Mouse (Mus musculus) heart, postnatal 25 days (tissue): ENCODE measurements around the gene Mmp20. TPM values are rescaled to one million over a fixed set of nuclear protein-coding genes. Genes with fewer than 3 reads are reported as not detected.
A peak's percentile ranks its signal among the peaks of the same experiment; 100 is the strongest.

Experiments used
- DNase-seq: peaks from one replicate; pipeline ENCODE4 v3.0.0; 2022; ENCODE audit warnings: low spot score
- intact Hi-C: fragments of 180-260 bp; cut with DNase I; formaldehyde crosslinking; loops from one replicate; pipeline ENCODE4 v1.15.1; 2025
- total RNA-seq, 2 experiments: library from RNA; stranded (reverse); gene quantifications; 2 replicates each; pipeline ENCODE4 v1.2.3; 2021

Mmp20 gene
- not detected for total RNA-seq

DNA sequence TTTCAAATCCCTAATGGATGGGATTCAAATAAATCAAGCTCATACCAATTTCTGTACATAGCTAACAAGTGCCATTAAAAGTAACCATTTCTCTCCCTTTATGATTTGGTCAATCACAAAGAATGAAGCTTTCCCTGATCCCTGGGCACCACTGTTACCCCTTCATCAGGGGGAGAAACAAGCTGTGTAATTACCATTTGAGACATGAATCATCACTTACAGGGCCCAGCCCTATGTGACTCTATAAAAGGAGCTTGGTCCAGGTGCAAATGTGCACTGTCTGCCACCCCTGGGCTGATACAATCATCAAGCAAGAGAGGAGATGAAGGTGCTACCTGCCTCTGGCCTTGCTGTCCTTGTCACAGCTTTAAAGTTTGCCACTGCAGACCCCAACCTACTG is at the start of gene Mmp20:
Gene Mmp20 (plus strand): TSS at position 301 of the 400 bp plus-strand sequence.
- intact Hi-C loops = no loop called here
- DNase-seq = no peak

DNA sequence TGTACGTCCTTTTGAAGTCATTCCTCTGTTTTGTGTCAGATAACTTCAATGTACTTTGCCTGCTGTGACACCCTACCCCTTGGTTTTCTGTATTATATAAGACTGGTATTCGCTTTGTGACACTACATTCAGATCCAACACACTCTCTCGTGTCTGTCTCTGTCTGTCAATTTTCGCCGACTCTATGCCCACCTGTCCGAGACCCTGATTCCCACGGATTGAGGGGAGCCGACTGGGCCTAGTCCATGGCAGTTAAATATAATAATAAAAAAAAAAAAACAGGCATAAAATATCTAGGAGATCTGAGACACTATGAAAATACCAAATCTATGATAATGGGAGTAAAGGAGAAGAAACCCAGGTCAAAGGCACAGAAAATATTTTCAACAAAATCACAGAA is 38.0 kb upstream of the Mmp20 start:
- no peak for DNase-seq
- intact Hi-C loops = no loop called here

DNA sequence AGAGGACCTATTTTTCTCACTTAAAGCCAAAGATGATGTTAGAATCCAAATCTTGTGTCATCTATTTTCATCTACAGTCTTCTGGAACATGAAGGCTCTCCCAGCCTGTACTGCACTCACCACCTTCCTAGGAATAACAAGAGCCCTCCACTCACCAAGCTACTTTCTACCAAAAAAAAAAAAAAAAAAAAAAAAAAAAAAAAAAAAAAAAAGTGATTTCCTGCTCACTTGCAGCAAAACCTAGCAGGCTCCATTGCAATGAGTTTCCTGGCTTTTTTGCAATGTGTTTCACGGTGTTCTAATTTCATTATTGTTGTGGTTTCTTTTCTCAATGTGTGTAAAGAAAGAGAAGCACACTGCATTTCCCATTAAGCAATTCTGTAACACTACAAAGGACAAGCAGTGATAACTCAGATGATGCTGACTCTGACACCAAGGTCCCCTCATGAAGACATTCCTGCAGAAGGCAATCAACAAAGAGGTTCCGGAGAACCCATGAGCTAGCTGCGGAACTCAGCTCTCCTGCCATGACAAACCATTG is 34.7 kb upstream of the Mmp20 start:
- intact Hi-C loops = no loop called here
- no peak for DNase-seq

DNA sequence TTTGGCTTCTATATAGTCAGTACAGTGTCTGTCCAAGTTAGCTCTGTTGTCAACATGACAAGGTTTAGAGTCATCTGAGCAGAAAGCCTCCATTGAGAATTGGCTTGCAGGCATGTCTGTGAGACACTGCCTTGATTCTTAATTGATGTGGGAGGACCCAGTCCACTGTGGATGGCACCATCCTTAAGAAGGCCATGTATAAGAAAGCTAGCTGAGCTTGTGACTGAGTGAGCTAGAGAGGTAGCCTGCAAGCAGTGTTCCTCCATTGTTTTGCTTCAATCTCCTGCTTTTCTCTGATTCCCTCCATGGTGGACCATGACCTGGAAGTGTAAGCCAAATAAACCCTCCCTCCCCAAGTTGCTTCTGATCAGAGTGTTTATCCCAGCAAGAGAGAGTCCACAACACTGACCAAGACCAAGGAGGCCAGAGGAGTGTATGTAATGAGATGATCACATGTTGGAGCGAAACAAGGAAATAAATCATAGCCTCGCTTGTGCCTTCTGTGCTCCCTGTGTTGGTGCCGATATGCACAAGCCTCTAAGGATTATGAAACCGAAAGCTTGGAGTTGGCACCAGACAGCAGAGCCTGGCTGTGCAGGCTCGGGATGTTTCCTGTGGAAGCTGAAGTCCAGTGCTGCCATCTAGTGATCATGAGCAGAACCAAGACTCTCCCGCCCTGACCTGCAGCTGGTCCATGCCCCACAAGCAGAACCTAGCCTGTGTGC is 33.1 kb upstream of the Mmp20 start:
- peak; percentile 73 for DNase-seq
- intact Hi-C loops = loop anchor here (1.0 to 5.0 kb wide), 3 partner anchors 41 to 543 kb away; no protein-coding TSS in a partner anchor

DNA sequence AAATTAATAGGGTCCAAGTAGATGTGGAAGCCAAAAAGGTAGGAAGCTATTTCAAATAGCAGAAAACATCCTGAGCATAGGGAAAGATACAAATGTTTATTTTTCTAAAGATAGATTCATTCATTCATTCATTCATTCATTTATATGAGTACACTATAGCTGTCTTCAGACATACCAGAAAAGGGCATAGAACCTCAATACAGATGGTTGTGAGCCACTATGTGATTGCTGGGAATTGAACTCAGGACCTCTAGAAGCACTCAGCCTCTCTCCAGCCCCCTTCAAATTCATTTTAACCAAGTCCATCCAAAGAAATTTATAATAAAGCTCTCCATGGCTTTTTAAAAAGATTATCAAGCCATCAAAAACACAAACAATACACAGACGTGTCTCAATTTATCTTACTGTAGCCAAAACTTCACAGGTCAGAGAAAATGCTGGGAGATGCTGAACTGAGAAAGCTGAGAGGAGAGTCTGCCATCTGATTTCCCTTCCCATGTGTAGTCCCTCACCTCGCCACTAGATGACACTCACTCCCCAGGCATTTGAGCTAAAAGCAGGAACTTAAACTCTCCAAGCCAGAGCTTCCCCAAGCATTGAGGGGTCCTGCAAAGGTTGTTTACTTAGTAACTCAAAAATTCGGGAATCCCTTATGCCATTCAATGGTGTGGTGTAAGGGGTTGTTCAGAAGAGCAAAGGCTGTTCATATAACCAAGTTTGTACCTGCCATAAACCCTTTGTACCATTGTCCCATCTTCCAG is 24.9 kb upstream of the Mmp20 start:
- intact Hi-C loops = loop anchor here (2.0 to 10.0 kb wide), 5 partner anchors 109 to 1772 kb away; no protein-coding TSS in a partner anchor
- no peak for DNase-seq

DNA sequence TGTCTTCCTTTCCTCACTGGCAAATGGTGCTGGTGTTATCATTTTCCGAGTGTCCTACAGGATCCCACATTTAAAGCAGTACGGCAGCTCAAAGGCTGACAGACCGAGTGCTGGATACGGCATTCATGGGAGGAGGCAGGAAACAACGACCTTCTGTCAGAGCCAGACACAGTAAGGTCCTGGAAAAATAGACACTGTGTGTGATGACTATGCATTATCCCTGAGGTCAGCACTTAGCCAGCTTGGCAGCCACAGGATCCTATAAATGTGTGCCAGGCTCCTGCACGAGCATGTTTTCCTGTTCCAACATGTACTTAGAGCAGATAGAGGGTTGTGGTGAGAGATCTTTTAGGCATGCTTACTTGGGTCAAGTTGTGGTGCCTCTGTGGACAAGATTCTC is 24.0 kb upstream of the Mmp20 start:
- intact Hi-C loops = loop anchor here (5.0 to 10.0 kb wide), 3 partner anchors 108 to 1771 kb away; no protein-coding TSS in a partner anchor
- DNase-seq = no peak

DNA sequence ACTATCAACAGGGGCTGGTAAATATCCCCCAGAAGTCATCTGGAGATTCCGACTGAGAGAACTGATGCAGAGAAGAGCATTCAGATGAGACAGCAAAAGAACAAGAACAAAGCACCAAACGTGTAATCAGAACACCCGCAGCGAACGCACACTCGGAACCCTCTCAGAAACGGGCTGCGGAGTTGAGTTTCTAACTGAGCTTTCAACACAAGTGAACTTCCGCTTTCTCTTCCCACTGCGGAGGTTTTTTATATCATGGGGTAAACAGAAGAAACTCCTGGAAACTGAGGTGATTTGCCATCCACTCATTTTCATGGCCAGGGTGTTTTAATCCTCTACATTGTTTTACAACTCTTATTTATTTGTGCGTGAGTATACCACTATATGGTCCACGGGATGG is 22.4 kb upstream of the Mmp20 start:
- no peak for DNase-seq
- intact Hi-C loops = loop anchor here (10.0 kb wide), 1 partner anchor 1769 kb away; no protein-coding TSS in a partner anchor

DNA sequence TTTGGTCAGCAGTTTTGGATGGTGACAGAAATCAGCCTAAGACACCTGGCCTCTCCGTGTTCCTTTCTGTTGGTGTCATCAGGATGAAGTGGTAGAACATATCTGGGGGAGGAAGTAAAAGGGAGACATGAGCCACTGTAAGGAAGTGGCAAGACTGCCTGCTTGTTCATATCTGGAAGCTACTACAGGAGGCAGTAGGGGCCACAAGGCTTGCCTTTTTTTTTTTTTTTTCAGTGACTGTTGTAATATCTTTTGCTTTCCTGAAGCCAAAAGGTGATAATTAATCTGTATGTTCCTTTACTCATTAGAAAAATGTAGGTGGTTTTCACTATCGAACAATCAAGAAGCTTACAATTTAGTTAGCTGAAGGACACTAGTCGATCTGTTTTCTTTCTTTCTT is 5.4 kb upstream of the Mmp20 start:
- intact Hi-C loops = no loop called here
- no peak for DNase-seq

DNA sequence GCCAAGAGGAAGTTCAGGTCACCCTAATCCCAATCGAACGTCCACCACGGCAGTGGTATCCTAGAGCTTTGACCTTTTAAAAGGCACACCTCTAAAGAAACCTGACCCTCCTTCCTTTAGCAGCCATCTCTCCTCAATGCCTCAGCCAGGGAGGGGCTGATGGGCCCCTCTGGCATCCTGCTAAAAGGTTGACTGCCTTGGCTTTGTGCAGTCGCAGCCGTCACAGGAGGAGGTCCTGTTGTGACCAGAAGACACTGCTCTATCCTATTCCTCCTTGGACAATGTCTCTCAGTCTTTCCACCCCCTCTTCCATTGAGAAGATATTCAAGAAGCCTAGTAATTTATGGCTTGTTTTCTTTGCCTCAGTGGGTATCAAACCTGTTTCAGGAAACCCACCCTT is 5.9 kb downstream of the Mmp20 start:
- DNase-seq = no peak
- intact Hi-C loops = no loop called here

DNA sequence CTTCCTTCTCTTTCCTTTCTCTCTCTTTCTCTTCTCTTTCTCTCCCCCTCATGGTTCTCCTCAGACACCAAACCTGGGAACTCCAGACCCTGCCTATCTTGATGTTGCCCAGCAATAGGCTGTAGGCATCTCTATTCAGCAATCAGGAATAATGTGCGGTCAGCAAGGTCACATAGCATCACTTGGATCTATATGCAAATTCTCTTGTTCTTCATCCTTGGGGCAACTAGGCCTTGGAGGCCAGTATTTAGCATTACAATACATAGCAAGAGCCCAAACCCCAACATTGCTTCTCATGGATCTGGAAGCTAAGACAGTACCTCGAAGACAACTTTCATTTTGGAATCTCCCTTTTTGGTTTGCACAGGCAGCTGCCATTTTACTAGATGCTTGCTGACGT is 19.9 kb downstream of the Mmp20 start:
- intact Hi-C loops = no loop called here
- no peak for DNase-seq

DNA sequence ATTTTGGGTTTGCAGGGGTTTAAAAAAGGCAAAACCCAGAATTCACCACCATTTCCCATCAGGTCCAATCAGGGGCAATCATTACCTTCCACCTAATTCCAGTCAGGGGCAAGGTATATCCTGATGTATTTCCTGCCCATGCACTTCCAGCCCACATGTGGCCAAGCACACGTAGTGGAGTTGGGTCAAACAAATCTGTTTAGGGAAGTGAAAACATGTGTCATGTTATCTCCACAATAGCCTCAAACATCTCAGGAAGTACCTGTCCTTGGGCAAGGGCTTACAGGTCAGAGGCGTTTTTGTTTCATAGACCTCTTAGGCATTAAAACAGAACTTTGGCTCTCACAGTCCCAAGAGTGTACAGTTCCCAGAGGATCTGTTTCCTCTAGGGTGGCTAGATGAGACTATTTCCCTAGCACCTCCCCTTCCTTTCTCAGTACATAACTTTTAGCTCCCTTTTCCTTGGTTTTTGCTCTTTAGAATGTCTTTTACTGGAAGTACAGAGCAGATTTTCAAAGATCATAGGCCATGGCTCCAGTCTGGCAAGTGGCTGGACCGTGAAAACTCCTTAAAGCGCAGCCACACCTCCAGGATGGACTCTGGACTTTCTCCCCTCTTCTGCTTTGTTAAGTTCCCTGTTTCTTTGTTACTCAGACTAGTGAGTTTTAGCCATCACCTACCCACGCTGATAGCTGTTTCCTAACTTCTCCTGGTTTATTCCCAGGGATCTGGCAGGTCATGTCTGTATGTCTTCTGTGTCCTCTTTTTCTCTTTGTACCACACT is 22.6 kb downstream of the Mmp20 start:
- DNase-seq = no peak

DNA sequence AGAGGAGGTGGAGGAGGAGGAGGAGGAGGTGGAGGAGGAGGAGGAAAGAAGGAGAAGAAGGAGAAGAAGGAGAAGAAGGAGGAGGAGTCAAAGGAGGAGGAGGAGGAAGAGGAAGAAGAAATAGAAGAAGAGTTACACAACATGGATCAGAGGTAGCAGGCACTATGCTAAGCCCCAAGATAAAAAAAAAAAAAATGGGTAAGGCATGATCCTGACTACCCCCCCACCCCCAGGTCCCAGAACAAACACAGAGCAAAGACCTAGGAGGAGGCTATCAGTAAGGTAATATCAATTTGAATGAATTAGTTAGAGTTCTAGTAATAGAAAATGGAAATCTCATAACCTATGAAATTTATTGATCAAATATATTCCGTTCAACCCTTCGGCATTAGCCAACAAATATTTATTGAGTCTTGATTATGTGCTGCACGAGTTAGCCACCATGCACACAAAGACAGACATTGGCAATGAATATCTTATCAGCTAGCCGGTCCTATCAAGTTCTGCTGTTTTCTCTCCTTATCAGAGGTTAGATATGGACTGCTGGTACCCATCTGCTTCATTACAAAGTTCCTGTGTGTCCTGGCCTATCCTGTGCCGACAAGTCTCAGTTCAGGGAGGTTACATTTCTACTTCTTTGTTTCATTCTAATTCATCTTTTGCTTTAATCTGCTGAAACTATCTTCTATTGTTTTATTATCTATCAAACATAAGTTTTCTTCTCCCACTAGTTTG is 24.5 kb downstream of the Mmp20 start:
- intact Hi-C loops = no loop called here
- DNase-seq = no peak

More for the DNA sequence above, 22.6 kb downstream of the Mmp20 start:
- intact Hi-C loops = no loop called here

DNA sequence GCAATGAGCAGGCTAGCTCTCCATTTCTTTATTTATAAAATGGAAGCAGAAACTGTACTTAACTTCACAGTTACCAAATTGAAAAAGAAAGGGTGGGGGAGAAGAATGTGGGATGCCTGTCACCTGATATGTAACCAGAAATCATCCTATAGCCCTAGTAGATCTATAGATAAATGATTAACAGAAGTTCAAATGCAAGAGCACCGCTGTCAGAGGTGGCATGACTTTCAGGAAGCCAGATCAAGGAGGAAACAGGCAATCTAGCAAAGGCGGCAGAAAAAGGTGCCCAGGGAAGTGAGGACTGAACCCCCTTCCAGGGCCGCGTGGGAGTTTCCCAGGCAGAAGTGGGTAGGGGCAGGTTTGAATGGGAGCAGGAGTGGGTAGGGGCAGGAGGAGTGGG is 29.9 kb downstream of the Mmp20 start:
- intact Hi-C loops = no loop called here

DNA sequence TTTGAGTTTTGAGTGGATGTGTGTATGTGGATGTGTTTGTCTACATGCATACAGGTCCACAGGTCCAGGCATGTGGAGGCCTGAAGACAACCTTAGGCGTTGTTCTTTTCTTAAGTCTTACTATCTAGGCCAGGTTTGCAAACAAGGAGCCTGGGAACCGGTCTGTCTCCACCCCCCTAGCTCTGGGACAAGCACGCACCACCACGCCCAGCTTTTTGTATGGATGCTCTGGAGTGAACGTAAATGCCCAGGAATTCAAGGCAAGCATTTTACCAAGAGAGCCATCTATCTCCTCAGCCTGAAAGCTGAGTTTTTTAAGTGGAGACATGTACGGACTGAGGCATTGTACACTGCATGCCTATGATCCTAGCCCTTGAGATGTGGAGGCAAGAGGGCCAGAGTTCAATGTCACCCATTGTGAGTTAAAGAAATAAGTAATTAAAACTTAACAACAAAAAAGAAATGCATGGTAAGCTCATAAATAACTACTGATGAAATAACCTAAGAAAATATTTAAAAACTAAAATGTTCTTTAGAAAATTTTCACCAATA is 31.5 kb downstream of the Mmp20 start:
- intact Hi-C loops = no loop called here
- no peak for DNase-seq

More for the DNA sequence above, 29.9 kb downstream of the Mmp20 start:
- DNase-seq = no peak

DNA sequence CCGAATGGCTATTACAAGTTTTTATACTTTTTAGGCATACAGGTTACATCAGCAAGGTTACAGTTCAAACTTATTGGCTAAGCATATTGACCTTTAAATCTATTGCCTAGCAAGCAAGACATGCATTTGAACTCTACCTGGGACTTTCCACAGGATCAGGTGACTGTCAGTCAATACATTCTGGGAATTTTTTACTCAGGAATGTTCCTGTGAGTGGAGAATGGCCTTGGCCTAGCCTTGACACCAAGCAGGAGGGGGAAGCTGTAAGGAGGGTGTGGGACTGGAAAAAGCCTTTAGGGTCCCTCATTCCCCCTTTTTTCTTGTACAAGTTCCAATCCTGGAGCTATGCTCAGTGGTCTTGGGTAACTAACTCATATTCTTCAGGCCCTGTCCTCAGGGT is 33.3 kb downstream of the Mmp20 start:
- intact Hi-C loops = no loop called here
- no peak for DNase-seq

DNA sequence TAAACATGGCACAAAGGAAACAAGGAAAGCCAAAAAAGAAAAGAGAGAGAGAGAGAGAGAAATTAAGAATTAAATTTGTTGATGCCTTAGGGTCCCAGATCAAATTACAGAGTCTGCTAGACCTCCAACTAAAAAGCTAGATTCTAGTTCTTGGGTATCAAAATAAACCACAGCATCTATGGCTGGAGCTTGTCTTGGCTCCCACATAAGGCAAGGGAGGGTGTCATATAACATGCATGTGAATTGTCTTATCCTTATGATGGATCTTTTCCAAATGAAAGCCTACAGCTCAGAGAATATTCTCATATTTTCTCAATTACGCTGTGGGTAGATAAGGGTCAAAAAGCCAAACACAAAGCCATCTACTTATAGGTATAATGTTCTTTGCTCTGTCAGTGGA is 41.6 kb downstream of the Mmp20 start:
- intact Hi-C loops = no loop called here
- DNase-seq = no peak

DNA sequence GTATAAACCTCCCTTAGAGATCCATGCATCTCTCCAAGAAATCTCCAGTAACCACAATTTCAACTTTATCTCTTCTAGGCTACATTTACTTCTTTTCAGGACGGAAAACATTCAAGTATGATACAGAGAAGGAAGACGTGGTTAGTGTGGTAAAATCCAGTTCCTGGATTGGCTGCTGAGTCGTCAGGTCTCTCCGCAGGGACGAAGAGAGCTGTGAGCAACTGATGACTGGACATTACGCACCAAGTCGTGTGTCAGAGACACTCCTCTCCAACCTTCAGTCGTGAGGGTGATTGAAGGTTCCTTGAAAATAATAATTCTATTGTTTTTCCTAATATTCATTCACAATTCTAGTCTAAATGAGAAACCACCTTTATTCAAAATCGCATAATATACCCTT is 45.0 kb downstream of the Mmp20 start:
- no peak for DNase-seq
- intact Hi-C loops = no loop called here

DNA sequence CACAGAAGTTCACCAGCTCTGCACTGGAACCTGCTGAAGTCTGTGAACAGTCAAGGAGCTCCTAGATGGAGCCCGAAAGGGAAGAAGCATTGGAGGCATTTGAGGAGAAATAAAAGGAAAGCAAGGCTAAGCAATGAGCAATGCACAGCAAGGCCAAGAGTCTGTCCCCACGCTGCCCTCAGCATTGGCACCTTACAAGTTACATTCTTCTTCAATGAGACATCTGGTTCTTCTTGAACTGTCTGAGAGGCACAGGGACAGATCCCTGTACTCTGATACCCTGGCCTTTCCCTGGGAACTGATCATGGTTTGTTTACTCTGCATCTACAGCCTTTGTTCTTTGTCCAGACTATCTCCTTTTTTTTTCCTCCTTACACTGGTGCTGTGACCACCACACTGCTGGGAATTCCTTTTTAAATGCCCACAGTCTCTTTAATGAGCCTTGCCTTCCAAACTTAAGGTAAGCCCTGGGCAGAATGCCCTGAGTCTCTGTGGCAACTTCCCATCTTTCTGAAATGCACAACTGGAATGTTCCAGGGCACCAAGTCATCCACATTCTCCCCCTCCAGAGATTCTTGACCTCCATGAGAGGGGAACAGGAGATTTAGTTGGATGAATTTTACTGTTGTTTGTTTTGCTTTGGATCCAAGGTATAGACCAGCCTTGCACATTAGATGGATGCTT is 50.3 kb downstream of the Mmp20 start:
- DNase-seq = no peak

More for the DNA sequence above, 50.3 kb downstream of the Mmp20 start:
- intact Hi-C loops = no loop called here
